Mouse (Mus musculus): ENCODE data around the gene Adgrg1. TPM values are rescaled to one million over a fixed set of nuclear protein-coding genes. Genes with fewer than 3 reads are reported as not detected.

The Adgrg1 gene
- polyA plus RNA-seq, 1 experiment from 2014 or later = 16.3 TPM

DNA sequence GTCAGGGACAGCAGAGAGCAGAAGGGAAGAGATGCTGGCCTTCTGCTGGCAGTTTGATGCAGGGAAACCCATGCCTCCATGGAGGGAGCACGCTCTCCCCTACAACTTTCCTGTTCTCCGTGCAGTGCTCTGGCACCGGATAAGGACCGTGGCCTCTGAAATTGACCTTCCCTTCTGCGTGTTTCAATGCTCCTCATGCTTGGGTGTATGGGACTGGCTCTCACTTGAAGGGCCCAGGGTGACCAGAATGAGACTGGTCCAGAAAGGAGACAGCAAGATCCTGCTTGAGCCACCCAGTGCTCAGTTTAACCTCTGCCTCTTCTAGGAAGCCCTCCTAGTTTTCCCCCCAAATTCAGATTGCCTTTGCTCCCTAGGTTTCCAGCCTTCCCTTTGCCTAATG lies 26.6 kb downstream of the Adgrg1 start:
- Histone ChIP-seq H3K9ac (ENCODE audit: low read depth, low read length) (no peak overlapping the region), H3K4me3 (ENCODE audit: low read depth, low read length) (no peak overlapping the region), H3K4me2 (ENCODE audit: low read depth, low read length) (no peak overlapping the region), H3K36me3 (ENCODE audit: control insufficient read depth, insufficient read depth, low read length) (no peaks in the 10 kb centered on the region), H3K27me3 (replicated peaks; ENCODE audit: control insufficient read depth, insufficient read depth, low read length) (no peaks in the 10 kb centered on the region), H3K9me3 (ENCODE audit: control insufficient read depth, low read length) (no peaks in the 10 kb centered on the region), H3K4me1 (ENCODE audit: control insufficient read depth, insufficient read depth, low read length) (peaks cover 3% of the 10 kb centered on the region; the same call in 1 of the 2 replicates), H3K27ac (replicated peaks; ENCODE audit: low read depth, low read length) (no peak overlapping the region)
- ATAC-seq (ENCODE audit: low read depth) = no peak
- WGBS = 78% methylated on average over 5 of the region's 5 CpGs
- DNase-seq (ENCODE audit: low spot score) = no peak

- peak; percentile 68 for ATAC-seq (ENCODE audit: low read depth)
- no peak overlapping the region for H3K27ac ChIP-seq (replicated peaks; ENCODE audit: low read depth, low read length)
Measured at GRCm38 (mm10) chr8:95001655-95002054, 27.1 kb downstream of the Adgrg1 start.

GRCm38 (mm10) chr8:95002089-95002655 lies 27.6 kb downstream of the Adgrg1 start:
- Histone ChIP-seq H3K4me1 (ENCODE audit: control insufficient read depth, insufficient read depth, low read length) (peaks cover under 1% of the 10 kb centered on the region; the same call in 1 of the 2 replicates), H3K4me3 (ENCODE audit: low read depth, low read length) (no peak overlapping the region), H3K36me3 (ENCODE audit: control insufficient read depth, insufficient read depth, low read length) (no peaks in the 10 kb centered on the region), H3K9ac (ENCODE audit: low read depth, low read length) (no peak overlapping the region), H3K27ac (replicated peaks; ENCODE audit: low read depth, low read length) (no peak overlapping the region), H3K4me2 (ENCODE audit: low read depth, low read length) (no peak overlapping the region), H3K27me3 (replicated peaks; ENCODE audit: control insufficient read depth, insufficient read depth, low read length) (no peaks in the 10 kb centered on the region), H3K9me3 (ENCODE audit: control insufficient read depth, low read length) (no peaks in the 10 kb centered on the region)
- 63% methylated on average over 8 of the region's 8 CpGs for WGBS
- no peak for ATAC-seq (ENCODE audit: low read depth)
- no peak for DNase-seq (ENCODE audit: low spot score)

More at GRCm38 (mm10) chr8:95001655-95002054, 27.1 kb downstream of the Adgrg1 start:
- Histone ChIP-seq H3K27me3 (replicated peaks; ENCODE audit: control insufficient read depth, insufficient read depth, low read length) (no peaks in the 10 kb centered on the region), H3K36me3 (ENCODE audit: control insufficient read depth, insufficient read depth, low read length) (no peaks in the 10 kb centered on the region), H3K9ac (ENCODE audit: low read depth, low read length) (no peak overlapping the region), H3K4me3 (ENCODE audit: low read depth, low read length) (no peak overlapping the region), H3K4me1 (ENCODE audit: control insufficient read depth, insufficient read depth, low read length) (peaks cover 3% of the 10 kb centered on the region; the same call in 1 of the 2 replicates), H3K4me2 (ENCODE audit: low read depth, low read length) (no peak overlapping the region), H3K9me3 (ENCODE audit: control insufficient read depth, low read length) (no peaks in the 10 kb centered on the region)
- DNase-seq (ENCODE audit: low spot score) = peak; percentile 84
- WGBS = 7% methylated on average over 7 of the region's 7 CpGs

- H3K27me3 ChIP-seq (replicated peaks; ENCODE audit: control insufficient read depth, insufficient read depth, low read length) = no peaks in the 10 kb centered on the region
- H3K9me3 ChIP-seq (ENCODE audit: control insufficient read depth, low read length) = no peaks in the 10 kb centered on the region
- H3K4me1 ChIP-seq (ENCODE audit: control insufficient read depth, insufficient read depth, low read length) = no peaks in the 10 kb centered on the region
- WGBS = 76% methylated on average over 14 of the region's 15 CpGs
- no peak overlapping the region for H3K4me2 ChIP-seq (ENCODE audit: low read depth, low read length)
- no peak overlapping the region for H3K9ac ChIP-seq (ENCODE audit: low read depth, low read length)
- no peaks in the 10 kb centered on the region for H3K36me3 ChIP-seq (ENCODE audit: control insufficient read depth, insufficient read depth, low read length)
- DNase-seq (ENCODE audit: low spot score) (no peak), ATAC-seq (ENCODE audit: low read depth) (no peak)
- H3K27ac ChIP-seq (replicated peaks; ENCODE audit: low read depth, low read length) = no peak overlapping the region
- no peak overlapping the region for H3K4me3 ChIP-seq (ENCODE audit: low read depth, low read length)
Measured at GRCm38 (mm10) chr8:95012442-95012919, 37.9 kb downstream of the Adgrg1 start.

DNA sequence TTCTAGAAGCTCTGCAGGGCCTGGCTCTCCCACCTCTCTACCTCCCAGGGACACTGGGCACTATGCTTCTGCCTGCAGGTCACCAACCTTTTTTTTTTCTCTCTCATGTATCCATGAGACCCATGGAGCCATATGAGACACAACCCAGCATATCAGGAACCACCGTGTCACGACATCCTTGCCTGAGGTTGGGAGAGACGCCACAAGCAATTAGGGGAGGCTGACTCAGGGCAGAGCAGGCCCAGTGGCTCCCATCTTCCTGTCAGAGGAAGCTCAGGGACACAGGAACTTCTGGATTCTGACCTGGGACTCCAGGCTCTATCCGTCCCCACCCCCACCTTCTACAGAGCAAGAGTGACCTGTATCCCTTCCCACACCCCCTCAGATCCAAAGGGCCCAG lies 41.3 kb downstream of the Adgrg1 start:
- Histone ChIP-seq H3K4me3 (ENCODE audit: low read depth, low read length) (no peak overlapping the region), H3K9me3 (ENCODE audit: control insufficient read depth, low read length) (no peaks in the 10 kb centered on the region), H3K27ac (replicated peaks; ENCODE audit: low read depth, low read length) (no peak overlapping the region), H3K27me3 (replicated peaks; ENCODE audit: control insufficient read depth, insufficient read depth, low read length) (no peaks in the 10 kb centered on the region), H3K4me2 (ENCODE audit: low read depth, low read length) (no peak overlapping the region), H3K4me1 (ENCODE audit: control insufficient read depth, insufficient read depth, low read length) (no peaks in the 10 kb centered on the region), H3K36me3 (ENCODE audit: control insufficient read depth, insufficient read depth, low read length) (no peaks in the 10 kb centered on the region), H3K9ac (ENCODE audit: low read depth, low read length) (no peak overlapping the region)
- DNase-seq (ENCODE audit: low spot score) (no peak), ATAC-seq (ENCODE audit: low read depth) (no peak)
- 67% methylated on average over 4 of the region's 4 CpGs for WGBS

- H3K9me3 ChIP-seq (ENCODE audit: control insufficient read depth, low read length) = no peaks in the 10 kb centered on the region
- no peak overlapping the region for H3K4me2 ChIP-seq (ENCODE audit: low read depth, low read length)
- H3K36me3 ChIP-seq (ENCODE audit: control insufficient read depth, insufficient read depth, low read length) = no peaks in the 10 kb centered on the region
- no peaks in the 10 kb centered on the region for H3K4me1 ChIP-seq (ENCODE audit: control insufficient read depth, insufficient read depth, low read length)
- no peak for DNase-seq (ENCODE audit: low spot score)
- H3K27me3 ChIP-seq (replicated peaks; ENCODE audit: control insufficient read depth, insufficient read depth, low read length) = no peaks in the 10 kb centered on the region
- H3K4me3 ChIP-seq (ENCODE audit: low read depth, low read length) = no peak overlapping the region
- no peak for ATAC-seq (ENCODE audit: low read depth)
- no peak overlapping the region for H3K9ac ChIP-seq (ENCODE audit: low read depth, low read length)
- no peak overlapping the region for H3K27ac ChIP-seq (replicated peaks; ENCODE audit: low read depth, low read length)
- WGBS = 53% methylated on average over 4 of the region's 4 CpGs
Measured at GRCm38 (mm10) chr8:95016684-95017083, 42.1 kb downstream of the Adgrg1 start.

DNA sequence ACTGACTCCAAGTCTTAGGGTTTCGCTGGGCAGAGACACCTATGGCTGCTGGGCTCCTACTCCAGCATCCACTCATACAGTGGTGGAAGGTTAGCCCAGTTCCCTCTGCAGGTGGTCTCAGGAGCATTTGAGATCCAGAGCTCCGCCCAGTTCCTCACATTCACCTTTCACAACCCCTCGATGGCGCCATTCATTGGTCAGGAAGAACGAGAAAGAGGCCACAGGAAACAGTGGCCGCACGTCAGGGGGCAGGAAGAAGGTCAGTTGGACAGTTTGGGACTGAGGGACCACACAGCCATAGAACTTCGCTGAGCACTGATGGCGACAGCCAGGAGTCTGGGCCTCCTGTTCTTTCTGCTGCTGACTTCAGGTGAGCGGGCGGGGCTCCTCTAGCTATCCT lies 42.9 kb downstream of the Adgrg1 start, which contains the start of gene Adgrg3:
Gene Adgrg3, plus strand, starts transcription at position 242 of the 400 bp plus-strand sequence.
- Histone ChIP-seq H3K9ac (ENCODE audit: low read depth, low read length) (no peak within 1 kb of the TSS), H3K4me2 (ENCODE audit: low read depth, low read length) (no peak within 1 kb of the TSS), H3K9me3 (ENCODE audit: control insufficient read depth, low read length) (no peaks in the 10 kb centered on the region), H3K27ac (replicated peaks; ENCODE audit: low read depth, low read length) (no peak within 1 kb of the TSS), H3K36me3 (ENCODE audit: control insufficient read depth, insufficient read depth, low read length) (no peaks in the 10 kb centered on the region), H3K27me3 (replicated peaks; ENCODE audit: control insufficient read depth, insufficient read depth, low read length) (no peaks in the 10 kb centered on the region), H3K4me3 (ENCODE audit: low read depth, low read length) (no peak within 1 kb of the TSS), H3K4me1 (ENCODE audit: control insufficient read depth, insufficient read depth, low read length) (no peaks in the 10 kb centered on the region)
- ATAC-seq (ENCODE audit: low read depth) (no peak), DNase-seq (ENCODE audit: low spot score) (no peak)
- 76% methylated on average over 11 of the region's 11 CpGs for WGBS

DNA sequence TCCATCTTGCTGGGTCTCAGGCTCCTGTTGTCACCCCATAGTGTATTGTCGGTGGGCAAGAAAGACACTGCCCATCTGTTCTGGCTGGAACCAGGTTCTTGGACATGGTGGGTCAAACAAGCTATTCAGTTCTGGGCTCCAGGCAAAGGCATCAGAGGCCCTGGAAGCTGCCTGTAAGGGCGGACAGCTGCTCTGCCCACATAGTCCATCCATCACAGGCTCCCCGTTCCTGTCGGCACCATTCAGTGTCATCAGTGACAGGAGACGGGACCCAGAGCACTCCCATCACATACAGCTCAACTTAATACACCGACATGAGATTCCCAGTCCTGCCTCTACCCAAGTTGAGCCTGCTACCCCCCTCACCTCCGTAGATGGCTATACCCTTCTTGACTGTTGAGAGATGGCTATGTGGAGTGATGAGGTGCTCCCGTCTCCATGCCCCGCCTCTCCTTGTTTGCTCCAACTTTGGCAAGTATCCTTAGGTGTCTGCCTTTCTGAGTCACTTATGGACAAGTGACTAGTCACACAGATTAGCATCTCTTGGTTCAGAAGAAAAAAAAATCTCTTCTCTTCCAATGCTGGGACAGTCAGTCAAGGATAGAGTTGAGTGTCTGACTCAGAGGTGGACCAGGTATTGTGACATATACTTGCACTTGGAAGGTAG lies 43.6 kb downstream of the Adgrg1 start:
- Histone ChIP-seq H3K27me3 (replicated peaks; ENCODE audit: control insufficient read depth, insufficient read depth, low read length) (no peaks in the 10 kb centered on the region), H3K4me1 (ENCODE audit: control insufficient read depth, insufficient read depth, low read length) (no peaks in the 10 kb centered on the region), H3K9ac (ENCODE audit: low read depth, low read length) (no peak overlapping the region), H3K9me3 (ENCODE audit: control insufficient read depth, low read length) (no peaks in the 10 kb centered on the region), H3K36me3 (ENCODE audit: control insufficient read depth, insufficient read depth, low read length) (no peaks in the 10 kb centered on the region), H3K4me3 (ENCODE audit: low read depth, low read length) (no peak overlapping the region), H3K27ac (replicated peaks; ENCODE audit: low read depth, low read length) (no peak overlapping the region), H3K4me2 (ENCODE audit: low read depth, low read length) (no peak overlapping the region)
- 80% methylated on average over 9 of the region's 9 CpGs for WGBS
- DNase-seq (ENCODE audit: low spot score) (no peak), ATAC-seq (ENCODE audit: low read depth) (no peak)

Data from embryonic facial prominence, embryonic 14.5 days (tissue).